Mouse (Mus musculus): Measurements from ENCODE around the gene Vapa. TPM values are rescaled to one million over a fixed set of nuclear protein-coding genes. Genes with fewer than 3 reads are reported as not detected.
A peak's percentile ranks its signal among the peaks of the same experiment; 100 is the strongest.

Vapa gene
- total and polyA plus RNA-seq, 2 experiments from 2014 or later: 97.4 to 296 TPM

DNA sequence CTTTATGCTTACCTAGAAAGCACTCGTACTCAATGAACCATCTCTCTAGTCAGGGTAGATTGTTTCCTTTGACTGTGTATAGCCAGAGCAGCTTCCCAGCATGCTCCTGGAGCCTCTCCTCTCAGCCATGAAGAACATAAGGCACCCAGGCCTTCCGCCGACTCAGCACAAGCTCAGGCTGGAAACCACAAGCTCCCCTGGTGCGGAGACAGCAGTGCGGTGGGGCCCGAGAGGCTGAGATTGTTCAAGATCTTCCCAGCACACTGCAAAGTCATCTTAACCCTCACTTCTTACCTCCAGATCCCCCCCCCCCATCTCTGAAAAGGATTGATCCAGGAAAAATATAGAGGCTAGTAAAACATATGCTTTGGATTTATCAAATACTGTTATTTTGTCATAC is 37.2 kb upstream of the Vapa start:
- WGBS: 79% methylated on average over 6 of the region's 6 CpGs
- H3K4me3 ChIP-seq (ENCODE audit: low read length): no peak overlapping the region
- no peaks in the 10 kb centered on the region for H3K36me3 ChIP-seq (ENCODE audit: insufficient read depth, low read length)
- no peak overlapping the region for H3K27ac ChIP-seq
- no peaks in the 10 kb centered on the region for H3K27me3 ChIP-seq (ENCODE audit: insufficient read depth, low read length)
- DNase-seq (ENCODE audit: low spot score): no peak
- no peak overlapping the region for H3K4me2 ChIP-seq (ENCODE audit: low read depth, low read length)
- no peak for TF ChIP-seq CTCF (IDR thresholded peaks at IDR 0.05; ENCODE audit: low read depth)
- H3K4me1 ChIP-seq (ENCODE audit: insufficient read depth, low read length): no peaks in the 10 kb centered on the region
- no peak overlapping the region for H3K9ac ChIP-seq (replicated peaks; ENCODE audit: low read length)
- no peaks in the 10 kb centered on the region for H3K9me3 ChIP-seq (ENCODE audit: low read length)
- ATAC-seq: no peak

DNA sequence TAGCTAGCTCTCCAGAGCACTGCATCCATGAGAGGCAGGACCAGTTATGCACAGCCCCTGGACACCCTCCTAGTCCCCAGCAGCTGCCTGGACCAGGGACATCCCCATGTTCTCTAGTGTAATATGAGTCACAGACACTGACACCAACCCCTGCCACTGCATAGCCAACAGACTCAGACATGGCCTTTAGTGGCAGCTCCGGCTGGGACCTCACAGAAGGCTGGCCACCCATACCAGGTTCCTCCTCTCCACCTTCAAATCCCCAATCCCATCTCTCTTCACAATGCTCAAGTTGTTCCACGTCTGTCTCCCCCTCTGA is 35.8 kb upstream of the Vapa start:
- WGBS: 94% methylated on average over 2 of the region's 2 CpGs
- no peak for TF ChIP-seq CTCF (IDR thresholded peaks at IDR 0.05; ENCODE audit: low read depth)

GRCm38 (mm10) chr17:65648371-65649174 is 35.2 kb upstream of the Vapa start:
- ATAC-seq: no peak
- no peaks in the 10 kb centered on the region for H3K27me3 ChIP-seq (ENCODE audit: insufficient read depth, low read length)
- no peak overlapping the region for H3K4me3 ChIP-seq (ENCODE audit: low read length)
- H3K4me2 ChIP-seq (ENCODE audit: low read depth, low read length): no peak overlapping the region
- no peaks in the 10 kb centered on the region for H3K9me3 ChIP-seq (ENCODE audit: low read length)
- H3K36me3 ChIP-seq (ENCODE audit: insufficient read depth, low read length): no peaks in the 10 kb centered on the region
- no peak overlapping the region for H3K9ac ChIP-seq (replicated peaks; ENCODE audit: low read length)
- DNase-seq (ENCODE audit: low spot score): no peak
- no peak for TF ChIP-seq CTCF (IDR thresholded peaks at IDR 0.05; ENCODE audit: low read depth)
- H3K4me1 ChIP-seq (ENCODE audit: insufficient read depth, low read length): no peaks in the 10 kb centered on the region
- 82% methylated on average over 9 of the region's 9 CpGs for WGBS
- no peak overlapping the region for H3K27ac ChIP-seq

More for the DNA sequence above, 35.8 kb upstream of the Vapa start:
- H3K36me3 ChIP-seq (ENCODE audit: insufficient read depth, low read length): no peaks in the 10 kb centered on the region
- H3K4me1 ChIP-seq (ENCODE audit: insufficient read depth, low read length): no peaks in the 10 kb centered on the region
- no peak overlapping the region for H3K4me2 ChIP-seq (ENCODE audit: low read depth, low read length)
- H3K27ac ChIP-seq: no peak overlapping the region
- no peaks in the 10 kb centered on the region for H3K9me3 ChIP-seq (ENCODE audit: low read length)
- no peak overlapping the region for H3K9ac ChIP-seq (replicated peaks; ENCODE audit: low read length)
- no peak for ATAC-seq
- H3K27me3 ChIP-seq (ENCODE audit: insufficient read depth, low read length): no peaks in the 10 kb centered on the region
- no peak overlapping the region for H3K4me3 ChIP-seq (ENCODE audit: low read length)
- no peak for DNase-seq (ENCODE audit: low spot score)

- WGBS: 66% methylated on average over 5 of the region's 5 CpGs
- ATAC-seq: no peak
Observed at GRCm38 (mm10) chr17:65647961-65648360, 34.6 kb upstream of the Vapa start.

DNA sequence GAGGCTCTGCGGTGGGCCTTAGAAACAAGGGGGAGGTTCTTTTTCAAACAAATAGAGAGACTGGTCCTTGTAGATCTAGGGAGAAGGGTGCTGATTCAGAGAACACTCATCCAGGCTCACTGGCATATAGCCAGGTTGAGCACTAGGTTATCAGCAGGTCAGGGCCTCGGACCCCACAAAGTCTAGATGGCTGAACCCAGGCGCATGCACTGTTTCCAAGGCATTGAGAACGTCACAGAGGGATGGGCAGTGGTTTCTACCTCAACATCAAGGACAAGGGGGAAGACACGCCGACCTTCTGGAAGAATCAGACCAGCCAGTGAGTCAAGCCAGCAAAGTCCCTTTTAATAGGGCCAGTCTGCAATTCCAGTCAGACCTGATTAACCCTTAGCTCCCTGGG is 33.9 kb upstream of the Vapa start:
- H3K4me2 ChIP-seq (ENCODE audit: low read depth, low read length): no peak overlapping the region
- no peaks in the 10 kb centered on the region for H3K9me3 ChIP-seq (ENCODE audit: low read length)
- no peak for TF ChIP-seq CTCF (IDR thresholded peaks at IDR 0.05; ENCODE audit: low read depth)
- DNase-seq (ENCODE audit: low spot score) (no peak), ATAC-seq (no peak)
- H3K27me3 ChIP-seq (ENCODE audit: insufficient read depth, low read length): no peaks in the 10 kb centered on the region
- H3K4me1 ChIP-seq (ENCODE audit: insufficient read depth, low read length): no peaks in the 10 kb centered on the region
- no peak overlapping the region for H3K27ac ChIP-seq
- no peaks in the 10 kb centered on the region for H3K36me3 ChIP-seq (ENCODE audit: insufficient read depth, low read length)
- WGBS: 78% methylated on average over 6 of the region's 6 CpGs
- no peak overlapping the region for H3K4me3 ChIP-seq (ENCODE audit: low read length)
- H3K9ac ChIP-seq (replicated peaks; ENCODE audit: low read length): no peak overlapping the region

More at GRCm38 (mm10) chr17:65647961-65648360, 34.6 kb upstream of the Vapa start:
- H3K9me3 ChIP-seq (ENCODE audit: low read length): no peaks in the 10 kb centered on the region
- no peak for DNase-seq (ENCODE audit: low spot score)
- no peak overlapping the region for H3K27ac ChIP-seq
- no peak for TF ChIP-seq CTCF (IDR thresholded peaks at IDR 0.05; ENCODE audit: low read depth)
- H3K4me3 ChIP-seq (ENCODE audit: low read length): no peak overlapping the region
- H3K36me3 ChIP-seq (ENCODE audit: insufficient read depth, low read length): no peaks in the 10 kb centered on the region
- no peak overlapping the region for H3K9ac ChIP-seq (replicated peaks; ENCODE audit: low read length)
- no peaks in the 10 kb centered on the region for H3K27me3 ChIP-seq (ENCODE audit: insufficient read depth, low read length)
- H3K4me1 ChIP-seq (ENCODE audit: insufficient read depth, low read length): no peaks in the 10 kb centered on the region
- no peak overlapping the region for H3K4me2 ChIP-seq (ENCODE audit: low read depth, low read length)

DNA sequence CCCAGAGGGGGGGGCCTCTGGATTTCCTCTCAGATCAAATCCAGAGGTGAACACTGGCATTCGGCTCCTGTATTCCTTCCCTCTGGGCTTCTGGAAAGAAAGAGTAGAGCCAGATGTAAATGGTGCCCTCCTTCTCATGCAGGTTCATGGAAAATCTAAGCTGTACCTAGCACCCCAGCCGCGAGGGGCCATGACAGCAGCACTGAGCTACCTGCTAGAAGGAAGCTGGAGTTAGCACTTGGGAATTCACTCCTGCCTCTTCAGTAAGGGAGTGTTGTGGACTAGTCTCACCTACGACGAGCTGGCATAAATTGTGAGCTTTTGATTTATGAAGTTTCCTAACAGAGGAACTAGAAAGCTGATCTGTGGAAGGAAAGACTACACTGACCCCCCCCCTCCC is 30.2 kb upstream of the Vapa start:
- no peak for TF ChIP-seq CTCF (IDR thresholded peaks at IDR 0.05; ENCODE audit: low read depth)
- WGBS: 75% methylated on average over 5 of the region's 5 CpGs
- Histone ChIP-seq H3K36me3 (ENCODE audit: insufficient read depth, low read length) (no peaks in the 10 kb centered on the region), H3K27me3 (ENCODE audit: insufficient read depth, low read length) (no peaks in the 10 kb centered on the region), H3K9me3 (ENCODE audit: low read length) (no peaks in the 10 kb centered on the region), H3K4me3 (ENCODE audit: low read length) (no peak overlapping the region), H3K4me1 (ENCODE audit: insufficient read depth, low read length) (no peaks in the 10 kb centered on the region), H3K4me2 (ENCODE audit: low read depth, low read length) (no peak overlapping the region), H3K9ac (replicated peaks; ENCODE audit: low read length) (no peak overlapping the region), H3K27ac (peak overlapping the region; percentile 70; the same call in 1 of the 2 replicates)
- ATAC-seq (no peak), DNase-seq (ENCODE audit: low spot score) (no peak)

DNA sequence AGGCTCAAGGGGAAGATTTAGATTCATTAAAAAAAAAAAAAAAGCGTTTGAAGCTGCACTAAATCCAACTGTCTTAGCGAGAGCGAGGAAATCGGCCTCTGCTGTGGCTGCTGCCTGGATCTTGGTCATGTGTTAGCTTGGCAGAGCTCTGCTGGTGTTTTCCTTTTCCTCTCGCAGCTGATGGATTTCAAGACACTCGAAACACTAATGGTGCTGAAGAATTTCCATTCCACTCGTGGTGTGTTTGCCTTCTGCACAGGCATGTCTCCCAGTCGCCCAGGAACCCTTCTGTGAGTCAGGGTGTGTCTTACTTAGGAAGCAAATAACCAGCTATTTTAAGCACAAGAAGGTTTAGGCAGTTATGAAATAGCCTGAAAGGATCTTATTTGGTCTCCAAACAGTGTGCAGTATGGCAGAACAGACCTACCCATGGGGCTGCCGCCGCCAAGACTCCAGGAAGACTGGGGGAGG is 29.7 kb upstream of the Vapa start:
- H3K9ac ChIP-seq (replicated peaks; ENCODE audit: low read length): no peak overlapping the region
- H3K36me3 ChIP-seq (ENCODE audit: insufficient read depth, low read length): no peaks in the 10 kb centered on the region
- DNase-seq (ENCODE audit: low spot score) (peak; percentile 66), ATAC-seq (peak; percentile 67)
- TF ChIP-seq CTCF (IDR thresholded peaks at IDR 0.05; ENCODE audit: low read depth): no peak
- 34% methylated on average over 10 of the region's 10 CpGs for WGBS
- H3K27me3 ChIP-seq (ENCODE audit: insufficient read depth, low read length): no peaks in the 10 kb centered on the region
- peak overlapping the region; percentile 70 for H3K27ac ChIP-seq
- H3K4me3 ChIP-seq (ENCODE audit: low read length): no peak overlapping the region
- H3K9me3 ChIP-seq (ENCODE audit: low read length): no peaks in the 10 kb centered on the region
- no peaks in the 10 kb centered on the region for H3K4me1 ChIP-seq (ENCODE audit: insufficient read depth, low read length)
- H3K4me2 ChIP-seq (ENCODE audit: low read depth, low read length): no peak overlapping the region; the same call in 1 of the 2 replicates
